Mouse (Mus musculus): ENCODE results near the gene Gm364. TPM values are rescaled to one million over a fixed set of nuclear protein-coding genes. Genes with fewer than 3 reads are reported as not detected.
A peak's percentile ranks its signal among the peaks of the same experiment; 100 is the strongest.

The Gm364 gene
- polyA plus RNA-seq, 1 experiment from 2014 or later = not detected

GRCm38 (mm10) chrX:57392367-57393246, 16.3 kb upstream of the Gm364 start, which contains the start of gene Rbmx:
Rbmx (minus strand) TSS chrX:57393036.
- peak; percentile 92 for ATAC-seq (replicated peaks; ENCODE audit: insufficient number of reproducible peaks, low FRiP score, low TSS enrichment)
- Histone ChIP-seq H3K9me3 (replicated peaks; ENCODE audit: control insufficient read depth, low read length) (no peaks in the 10 kb centered on the region), H3K4me3 (ENCODE audit: low read depth, low read length) (peak within 1 kb of the TSS; percentile 53), H3K4me1 (ENCODE audit: control insufficient read depth, insufficient read depth, low read length) (no peaks in the 10 kb centered on the region), H3K9ac (ENCODE audit: low read depth, low read length) (peak within 1 kb of the TSS; percentile 83), H3K27ac (ENCODE audit: low read depth, low read length) (peak within 1 kb of the TSS; percentile 94), H3K36me3 (ENCODE audit: control insufficient read depth, insufficient read depth, low read length) (peaks cover 2% of the 10 kb centered on the region; the same call in 1 of the 2 replicates), H3K4me2 (peak within 1 kb of the TSS; percentile 60), H3K27me3 (ENCODE audit: control insufficient read depth, insufficient read depth, low read length) (no peaks in the 10 kb centered on the region)
- WGBS (ENCODE audit: insufficient replicate concordance) = 15% methylated on average over 50 of the region's 50 CpGs

- H3K9ac ChIP-seq (ENCODE audit: low read depth, low read length) = peak overlapping the region; percentile 34; the same call in 1 of the 2 replicates
- H3K27me3 ChIP-seq (ENCODE audit: control insufficient read depth, insufficient read depth, low read length) = no peaks in the 10 kb centered on the region
- H3K36me3 ChIP-seq (ENCODE audit: control insufficient read depth, insufficient read depth, low read length) = no peaks in the 10 kb centered on the region; the same call in 1 of the 2 replicates
- peak; percentile 23; the same call in 1 of the 2 replicates for ATAC-seq (replicated peaks; ENCODE audit: insufficient number of reproducible peaks, low FRiP score, low TSS enrichment)
- H3K4me3 ChIP-seq (ENCODE audit: low read depth, low read length) = peak overlapping the region; percentile 12
- peak overlapping the region; percentile 46 for H3K4me2 ChIP-seq
- H3K4me1 ChIP-seq (ENCODE audit: control insufficient read depth, insufficient read depth, low read length) = no peaks in the 10 kb centered on the region
- WGBS (ENCODE audit: insufficient replicate concordance) = 27% methylated on average over 7 of the region's 7 CpGs
- H3K27ac ChIP-seq (ENCODE audit: low read depth, low read length) = no peak overlapping the region
- no peaks in the 10 kb centered on the region for H3K9me3 ChIP-seq (replicated peaks; ENCODE audit: control insufficient read depth, low read length)
Observed at GRCm38 (mm10) chrX:57393412-57393811, 15.5 kb upstream of the Gm364 start.

GRCm38 (mm10) chrX:57401388-57401787, 7.6 kb upstream of the Gm364 start:
- H3K27ac ChIP-seq (ENCODE audit: low read depth, low read length) = no peak overlapping the region
- no peak overlapping the region for H3K4me3 ChIP-seq (ENCODE audit: low read depth, low read length)
- no peaks in the 10 kb centered on the region for H3K36me3 ChIP-seq (ENCODE audit: control insufficient read depth, insufficient read depth, low read length)
- H3K4me2 ChIP-seq = no peak overlapping the region
- no peaks in the 10 kb centered on the region for H3K4me1 ChIP-seq (ENCODE audit: control insufficient read depth, insufficient read depth, low read length)
- H3K27me3 ChIP-seq (ENCODE audit: control insufficient read depth, insufficient read depth, low read length) = no peaks in the 10 kb centered on the region
- 67% methylated on average over 1 of the region's 1 CpGs for WGBS (ENCODE audit: insufficient replicate concordance)
- no peaks in the 10 kb centered on the region for H3K9me3 ChIP-seq (replicated peaks; ENCODE audit: control insufficient read depth, low read length)
- no peak overlapping the region for H3K9ac ChIP-seq (ENCODE audit: low read depth, low read length)
- ATAC-seq (replicated peaks; ENCODE audit: insufficient number of reproducible peaks, low FRiP score, low TSS enrichment) = no peak

GRCm38 (mm10) chrX:57403651-57404050, 5.3 kb upstream of the Gm364 start:
- Histone ChIP-seq H3K9ac (ENCODE audit: low read depth, low read length) (no peak overlapping the region), H3K4me1 (ENCODE audit: control insufficient read depth, insufficient read depth, low read length) (no peaks in the 10 kb centered on the region), H3K9me3 (replicated peaks; ENCODE audit: control insufficient read depth, low read length) (no peaks in the 10 kb centered on the region), H3K36me3 (ENCODE audit: control insufficient read depth, insufficient read depth, low read length) (no peaks in the 10 kb centered on the region), H3K27ac (ENCODE audit: low read depth, low read length) (no peak overlapping the region), H3K27me3 (ENCODE audit: control insufficient read depth, insufficient read depth, low read length) (no peaks in the 10 kb centered on the region), H3K4me2 (no peak overlapping the region), H3K4me3 (ENCODE audit: low read depth, low read length) (no peak overlapping the region)
- no peak for ATAC-seq (replicated peaks; ENCODE audit: insufficient number of reproducible peaks, low FRiP score, low TSS enrichment)

- Histone ChIP-seq H3K4me3 (ENCODE audit: low read depth, low read length) (no peak overlapping the region), H3K9me3 (replicated peaks; ENCODE audit: control insufficient read depth, low read length) (no peaks in the 10 kb centered on the region), H3K4me1 (ENCODE audit: control insufficient read depth, insufficient read depth, low read length) (no peaks in the 10 kb centered on the region), H3K27me3 (ENCODE audit: control insufficient read depth, insufficient read depth, low read length) (no peaks in the 10 kb centered on the region), H3K36me3 (ENCODE audit: control insufficient read depth, insufficient read depth, low read length) (no peaks in the 10 kb centered on the region), H3K27ac (ENCODE audit: low read depth, low read length) (no peak overlapping the region), H3K9ac (ENCODE audit: low read depth, low read length) (no peak overlapping the region), H3K4me2 (no peak overlapping the region)
- 7% methylated on average over 2 of the region's 2 CpGs for WGBS (ENCODE audit: insufficient replicate concordance)
- no peak for ATAC-seq (replicated peaks; ENCODE audit: insufficient number of reproducible peaks, low FRiP score, low TSS enrichment)
Observed at GRCm38 (mm10) chrX:57431610-57432009, 22.7 kb downstream of the Gm364 start.

GRCm38 (mm10) chrX:57433897-57434296, 24.9 kb downstream of the Gm364 start:
- Histone ChIP-seq H3K27ac (ENCODE audit: low read depth, low read length) (no peak overlapping the region), H3K9ac (ENCODE audit: low read depth, low read length) (no peak overlapping the region), H3K27me3 (ENCODE audit: control insufficient read depth, insufficient read depth, low read length) (no peaks in the 10 kb centered on the region), H3K4me2 (no peak overlapping the region), H3K4me3 (ENCODE audit: low read depth, low read length) (no peak overlapping the region), H3K36me3 (ENCODE audit: control insufficient read depth, insufficient read depth, low read length) (no peaks in the 10 kb centered on the region), H3K9me3 (replicated peaks; ENCODE audit: control insufficient read depth, low read length) (no peaks in the 10 kb centered on the region), H3K4me1 (ENCODE audit: control insufficient read depth, insufficient read depth, low read length) (no peaks in the 10 kb centered on the region)
- WGBS (ENCODE audit: insufficient replicate concordance) = 81% methylated on average over 2 of the region's 2 CpGs
- ATAC-seq (replicated peaks; ENCODE audit: insufficient number of reproducible peaks, low FRiP score, low TSS enrichment) = no peak

- peaks cover 27% of the 10 kb centered on the region for H3K27me3 ChIP-seq (ENCODE audit: control insufficient read depth, insufficient read depth, low read length)
- H3K9me3 ChIP-seq (replicated peaks; ENCODE audit: control insufficient read depth, low read length) = no peaks in the 10 kb centered on the region
- H3K4me2 ChIP-seq = peak within 1 kb of the TSS; percentile 62
- H3K9ac ChIP-seq (ENCODE audit: low read depth, low read length) = no peak within 1 kb of the TSS
- no peak within 1 kb of the TSS for H3K27ac ChIP-seq (ENCODE audit: low read depth, low read length)
- H3K4me3 ChIP-seq (ENCODE audit: low read depth, low read length) = peak within 1 kb of the TSS; percentile 31
- H3K4me1 ChIP-seq (ENCODE audit: control insufficient read depth, insufficient read depth, low read length) = no peaks in the 10 kb centered on the region
- ATAC-seq (replicated peaks; ENCODE audit: insufficient number of reproducible peaks, low FRiP score, low TSS enrichment) = no peak
- WGBS (ENCODE audit: insufficient replicate concordance) = 5% methylated on average over 17 of the region's 28 CpGs
- no peaks in the 10 kb centered on the region for H3K36me3 ChIP-seq (ENCODE audit: control insufficient read depth, insufficient read depth, low read length)
Observed at GRCm38 (mm10) chrX:57503634-57504033, 94.7 kb downstream of the Gm364 start, which contains the start of gene Gpr101. Gpr101 (minus strand) TSS chrX:57503757.

GRCm38 (mm10) chrX:57506247-57506646, 97.3 kb downstream of the Gm364 start:
- WGBS (ENCODE audit: insufficient replicate concordance) = 59% methylated on average over 1 of the region's 1 CpGs
- Histone ChIP-seq H3K36me3 (ENCODE audit: control insufficient read depth, insufficient read depth, low read length) (no peaks in the 10 kb centered on the region), H3K9me3 (replicated peaks; ENCODE audit: control insufficient read depth, low read length) (no peaks in the 10 kb centered on the region), H3K27me3 (ENCODE audit: control insufficient read depth, insufficient read depth, low read length) (peaks cover 24% of the 10 kb centered on the region), H3K9ac (ENCODE audit: low read depth, low read length) (no peak overlapping the region), H3K4me1 (ENCODE audit: control insufficient read depth, insufficient read depth, low read length) (no peaks in the 10 kb centered on the region), H3K4me2 (no peak overlapping the region), H3K4me3 (ENCODE audit: low read depth, low read length) (no peak overlapping the region), H3K27ac (ENCODE audit: low read depth, low read length) (no peak overlapping the region)
- no peak for ATAC-seq (replicated peaks; ENCODE audit: insufficient number of reproducible peaks, low FRiP score, low TSS enrichment)
